Mouse (Mus musculus): ENCODE data around the gene Vax2. TPM values are rescaled to one million over a fixed set of nuclear protein-coding genes. Genes with fewer than 3 reads are reported as not detected.

Gene Vax2
- polyA plus RNA-seq, 1 experiment from 2014 or later: not detected

GRCm38 (mm10) chr6:83713271-83714136, 2.4 kb downstream of the Vax2 start:
- no peak overlapping the region for H3K27ac ChIP-seq (replicated peaks)
- no peak overlapping the region for H3K9ac ChIP-seq
- no peak overlapping the region for H3K4me3 ChIP-seq (replicated peaks)
- H3K27me3 ChIP-seq: peaks cover 100% of the 10 kb centered on the region
- no peak for ATAC-seq (ENCODE audit: insufficient read depth)
- H3K36me3 ChIP-seq (replicated peaks): no peaks in the 10 kb centered on the region
- 5% methylated on average over 12 of the region's 12 CpGs for WGBS (ENCODE audit: insufficient replicate concordance)
- H3K9me3 ChIP-seq (replicated peaks): no peaks in the 10 kb centered on the region
- H3K4me1 ChIP-seq (replicated peaks): peaks cover 13% of the 10 kb centered on the region
- H3K4me2 ChIP-seq: no peak overlapping the region

- Histone ChIP-seq H3K27me3 (peaks cover 99% of the 10 kb centered on the region), H3K9me3 (replicated peaks) (no peaks in the 10 kb centered on the region), H3K36me3 (replicated peaks) (no peaks in the 10 kb centered on the region), H3K4me1 (replicated peaks) (peaks cover 13% of the 10 kb centered on the region), H3K4me3 (replicated peaks) (no peak overlapping the region), H3K9ac (no peak overlapping the region), H3K27ac (replicated peaks) (no peak overlapping the region), H3K4me2 (no peak overlapping the region)
- WGBS (ENCODE audit: insufficient replicate concordance): 3% methylated on average over 34 of the region's 34 CpGs
- ATAC-seq (ENCODE audit: insufficient read depth): no peak
Measured at GRCm38 (mm10) chr6:83714221-83715123, 3.4 kb downstream of the Vax2 start.

- ATAC-seq (ENCODE audit: insufficient read depth): no peak
- Histone ChIP-seq H3K27ac (replicated peaks) (no peak overlapping the region), H3K4me3 (replicated peaks) (no peak overlapping the region), H3K4me1 (replicated peaks) (peaks cover 10% of the 10 kb centered on the region), H3K9ac (no peak overlapping the region), H3K27me3 (peaks cover 99% of the 10 kb centered on the region), H3K9me3 (replicated peaks) (no peaks in the 10 kb centered on the region), H3K36me3 (replicated peaks) (no peaks in the 10 kb centered on the region), H3K4me2 (no peak overlapping the region)
- 3% methylated on average over 30 of the region's 30 CpGs for WGBS (ENCODE audit: insufficient replicate concordance)
Measured at GRCm38 (mm10) chr6:83715461-83716196, 4.6 kb downstream of the Vax2 start.

GRCm38 (mm10) chr6:83717026-83717425, 6.0 kb downstream of the Vax2 start:
- Histone ChIP-seq H3K27me3 (peaks cover 99% of the 10 kb centered on the region), H3K9ac (no peak overlapping the region), H3K9me3 (replicated peaks) (no peaks in the 10 kb centered on the region), H3K4me2 (no peak overlapping the region), H3K36me3 (replicated peaks) (no peaks in the 10 kb centered on the region), H3K4me3 (replicated peaks) (no peak overlapping the region), H3K4me1 (replicated peaks) (no peaks in the 10 kb centered on the region), H3K27ac (replicated peaks) (no peak overlapping the region)
- no peak for ATAC-seq (ENCODE audit: insufficient read depth)
- WGBS (ENCODE audit: insufficient replicate concordance): 1% methylated on average over 8 of the region's 8 CpGs

- Histone ChIP-seq H3K4me3 (replicated peaks) (no peak overlapping the region), H3K36me3 (replicated peaks) (no peaks in the 10 kb centered on the region), H3K27ac (replicated peaks) (no peak overlapping the region), H3K27me3 (peaks cover 74% of the 10 kb centered on the region), H3K4me1 (replicated peaks) (no peaks in the 10 kb centered on the region), H3K9me3 (replicated peaks) (no peaks in the 10 kb centered on the region), H3K9ac (no peak overlapping the region), H3K4me2 (no peak overlapping the region)
- 14% methylated on average over 6 of the region's 6 CpGs for WGBS (ENCODE audit: insufficient replicate concordance)
- no peak for ATAC-seq (ENCODE audit: insufficient read depth)
Measured at GRCm38 (mm10) chr6:83722526-83722925, 11.5 kb downstream of the Vax2 start.

- 19% methylated on average over 4 of the region's 4 CpGs for WGBS (ENCODE audit: insufficient replicate concordance)
- ATAC-seq (ENCODE audit: insufficient read depth): no peak
- H3K27me3 ChIP-seq: peaks cover 45% of the 10 kb centered on the region
- H3K4me1 ChIP-seq (replicated peaks): no peaks in the 10 kb centered on the region
- no peak overlapping the region for H3K4me2 ChIP-seq
- no peak overlapping the region for H3K4me3 ChIP-seq (replicated peaks)
- H3K36me3 ChIP-seq (replicated peaks): no peaks in the 10 kb centered on the region
- H3K27ac ChIP-seq (replicated peaks): no peak overlapping the region
- H3K9me3 ChIP-seq (replicated peaks): no peaks in the 10 kb centered on the region
- no peak overlapping the region for H3K9ac ChIP-seq
Measured at GRCm38 (mm10) chr6:83727178-83727577, 16.1 kb downstream of the Vax2 start.

- Histone ChIP-seq H3K4me1 (replicated peaks) (no peaks in the 10 kb centered on the region), H3K27ac (replicated peaks) (no peak overlapping the region), H3K9me3 (replicated peaks) (no peaks in the 10 kb centered on the region), H3K4me2 (no peak overlapping the region), H3K27me3 (peaks cover 39% of the 10 kb centered on the region), H3K36me3 (replicated peaks) (no peaks in the 10 kb centered on the region), H3K4me3 (replicated peaks) (no peak overlapping the region), H3K9ac (no peak overlapping the region)
- ATAC-seq (ENCODE audit: insufficient read depth): no peak
- WGBS (ENCODE audit: insufficient replicate concordance): 70% methylated on average over 3 of the region's 3 CpGs
Measured at GRCm38 (mm10) chr6:83728488-83728887, 17.4 kb downstream of the Vax2 start.

GRCm38 (mm10) chr6:83729350-83729970, 18.4 kb downstream of the Vax2 start:
- H3K36me3 ChIP-seq (replicated peaks): no peaks in the 10 kb centered on the region
- no peaks in the 10 kb centered on the region for H3K9me3 ChIP-seq (replicated peaks)
- H3K4me3 ChIP-seq (replicated peaks): no peak overlapping the region
- no peak overlapping the region for H3K27ac ChIP-seq (replicated peaks)
- 56% methylated on average over 14 of the region's 14 CpGs for WGBS (ENCODE audit: insufficient replicate concordance)
- no peak for ATAC-seq (ENCODE audit: insufficient read depth)
- H3K27me3 ChIP-seq: peaks cover 36% of the 10 kb centered on the region
- H3K4me1 ChIP-seq (replicated peaks): no peaks in the 10 kb centered on the region
- H3K9ac ChIP-seq: no peak overlapping the region
- no peak overlapping the region for H3K4me2 ChIP-seq

- Histone ChIP-seq H3K27me3 (peaks cover 32% of the 10 kb centered on the region), H3K27ac (replicated peaks) (no peak overlapping the region), H3K9ac (no peak overlapping the region), H3K4me2 (no peak overlapping the region), H3K36me3 (replicated peaks) (no peaks in the 10 kb centered on the region), H3K4me3 (replicated peaks) (no peak overlapping the region), H3K4me1 (replicated peaks) (no peaks in the 10 kb centered on the region), H3K9me3 (replicated peaks) (no peaks in the 10 kb centered on the region)
- WGBS (ENCODE audit: insufficient replicate concordance): 20% methylated on average over 5 of the region's 5 CpGs
- ATAC-seq (ENCODE audit: insufficient read depth): no peak
Measured at GRCm38 (mm10) chr6:83731128-83731527, 20.1 kb downstream of the Vax2 start.

- no peak overlapping the region for H3K27ac ChIP-seq (replicated peaks)
- H3K36me3 ChIP-seq (replicated peaks): no peaks in the 10 kb centered on the region
- no peaks in the 10 kb centered on the region for H3K4me1 ChIP-seq (replicated peaks)
- H3K4me2 ChIP-seq: no peak overlapping the region
- H3K27me3 ChIP-seq: peaks cover 15% of the 10 kb centered on the region; the same call in 1 of the 2 replicates
- WGBS (ENCODE audit: insufficient replicate concordance): 30% methylated on average over 13 of the region's 13 CpGs
- no peaks in the 10 kb centered on the region for H3K9me3 ChIP-seq (replicated peaks)
- no peak overlapping the region for H3K4me3 ChIP-seq (replicated peaks)
- no peak overlapping the region for H3K9ac ChIP-seq
- no peak for ATAC-seq (ENCODE audit: insufficient read depth)
Measured at GRCm38 (mm10) chr6:83737311-83737710, 26.2 kb downstream of the Vax2 start.

All from liver, embryonic 15.5 days (tissue).